21 mouse cellular contexts compared by ENCODE assay signal in genomic region chr16:63719235-63719634, GRCm38 (mm10).
"Had no signal": no experiment of that assay in that cellular context is flagged by ENCODE, and none has a peak within 500 bp of the region (broad histone marks: within the 10 kb centered on the region; RNA-seq: fewer than 3 reads in every experiment).

No protein-coding gene starts in this region.

- H3K9me3 ChIP-seq: lung, embryonic 15.5 days; midbrain, embryonic 10.5 days; midbrain, embryonic 12.5 days; neural tube, embryonic 13.5 days; neural tube, embryonic 15.5 days had no signal

- DNase-seq: lung, adult 18-20 months; lung, postnatal 14 days; lung, postnatal 36 days; midbrain, embryonic 14.5 days; retina, postnatal 1 day; right cerebral cortex, adult 18-20 months; right cerebral cortex, postnatal 25 days; right cerebral cortex, postnatal 4 days; spleen, adult 18-20 months; thymus, adult 18-20 months; thymus, postnatal 14 days; thymus, postnatal 36 days had no signal

- ATAC-seq: lung, postnatal 0 days; midbrain, embryonic 16.5 days had no signal

- H3K4me2 ChIP-seq: lung, embryonic 15.5 days; midbrain, embryonic 12.5 days; neural tube, embryonic 13.5 days; neural tube, embryonic 15.5 days had no signal

- H3K27me3 ChIP-seq: lung, embryonic 15.5 days; midbrain, embryonic 12.5 days; neural tube, embryonic 13.5 days; neural tube, embryonic 15.5 days had no signal

- H3K27ac ChIP-seq: lung, embryonic 15.5 days; macrophage; midbrain, embryonic 10.5 days; midbrain, embryonic 12.5 days; neural tube, embryonic 13.5 days; neural tube, embryonic 15.5 days had no signal

- H3K9ac ChIP-seq: lung, embryonic 15.5 days; midbrain, embryonic 12.5 days; neural tube, embryonic 13.5 days; neural tube, embryonic 15.5 days had no signal

- H3K4me3 ChIP-seq: lung, embryonic 15.5 days; midbrain, embryonic 10.5 days; midbrain, embryonic 12.5 days; myocyte; neural tube, embryonic 13.5 days; neural tube, embryonic 15.5 days had no signal

- H3K36me3 ChIP-seq: lung, embryonic 15.5 days; midbrain, embryonic 10.5 days; midbrain, embryonic 12.5 days; neural tube, embryonic 13.5 days; neural tube, embryonic 15.5 days had no signal

- H3K4me1 ChIP-seq: lung, embryonic 15.5 days; midbrain, embryonic 10.5 days; midbrain, embryonic 12.5 days; neural tube, embryonic 13.5 days; neural tube, embryonic 15.5 days had no signal
